Mouse (Mus musculus): ENCODE results near the gene Svbp.

The Svbp gene

GRCm38 (mm10) chr4:119245961-119246360 lies 50.9 kb downstream of the Svbp start:
- peak in 1 of 2 experiments; percentile 29 for DNase-seq (ENCODE audit: low spot score in 2 of 2)

- no peak for DNase-seq (ENCODE audit: low spot score in 2 of 2)
Measured at GRCm38 (mm10) chr4:119246688-119247225, 51.7 kb downstream of the Svbp start.

- peak in 1 of 2 experiments; percentile 70 for DNase-seq (ENCODE audit: low spot score in 2 of 2)
Measured at GRCm38 (mm10) chr4:119247462-119248235, 52.5 kb downstream of the Svbp start.

- no peak for DNase-seq (ENCODE audit: low spot score in 2 of 2)
Measured at GRCm38 (mm10) chr4:119248407-119248965, 53.4 kb downstream of the Svbp start.
